Mouse (Mus musculus) C2C12 (cell line): ENCODE data around the gene Rnf41.

Experiments used
- CEBPB ChIP-seq: IDR thresholded peaks from one replicate; pipeline ENCODE4 v1.6.1; 2011; ENCODE audit warnings: low read depth, mild to moderate bottlenecking, control low read depth, moderate library complexity
- CTCF ChIP-seq: IDR thresholded peaks from one replicate; pipeline ENCODE4 v1.5.1; 2011; ENCODE audit not compliant: control insufficient read depth, insufficient read depth, insufficient read length
- FOSL1 ChIP-seq: IDR thresholded peaks from one replicate; pipeline ENCODE4 v1.8.0; 2011; ENCODE audit warnings: mild to moderate bottlenecking, low read length; ENCODE audit not compliant: poor library complexity, insufficient read depth, severe bottlenecking
- MYOD1 ChIP-seq: IDR thresholded peaks from one replicate; pipeline ENCODE4 v1.6.1; 2011; ENCODE audit warnings: low read depth; ENCODE audit not compliant: control insufficient read depth, insufficient read length
- MYOG ChIP-seq: IDR thresholded peaks from one replicate; pipeline ENCODE4 v1.6.1; 2011; ENCODE audit not compliant: control insufficient read depth, insufficient read length; ENCODE audit errors: extremely low read depth
- USF1 ChIP-seq: IDR thresholded peaks from one replicate; pipeline ENCODE4 v1.6.1; 2011; ENCODE audit warnings: low read depth, mild to moderate bottlenecking, control low read depth, moderate library complexity

DNA sequence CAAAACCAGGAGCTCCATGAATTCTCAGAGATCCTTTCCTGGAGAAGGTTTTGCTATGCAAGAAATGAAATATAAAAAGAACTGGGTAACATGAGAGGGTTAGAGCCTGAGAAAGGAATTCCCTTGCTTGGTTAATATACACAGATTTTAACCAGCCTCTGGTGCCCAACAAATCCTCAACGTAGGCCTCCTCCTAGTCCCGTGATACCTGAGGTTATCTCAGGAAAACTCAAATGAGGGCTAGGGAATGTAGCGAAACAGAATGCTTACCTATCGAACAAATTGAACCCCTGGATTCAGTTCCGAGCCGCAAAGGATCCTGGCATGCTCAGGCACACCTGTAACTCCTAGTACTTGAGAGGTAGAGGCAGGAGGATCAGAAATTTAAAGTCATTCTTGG is 46.2 kb downstream of the Rnf41 start:
- TF ChIP-seq CTCF (no peak), USF1 (no peak), CEBPB (no peak), MYOD1 (no peak), MYOG (no peak), FOSL1 (no peak)
